Mouse (Mus musculus): ENCODE data around the gene Slc22a12. TPM values are rescaled to one million over a fixed set of nuclear protein-coding genes. Genes with fewer than 3 reads are reported as not detected.

The Slc22a12 gene
- total and polyA plus RNA-seq, 3 experiments: 0.17 to 1.2 (median 0.94) TPM

Other genes with a start within 250 kb of the Slc22a12 start
- gene Cdc42bpg, start 236.6 kb downstream of the Slc22a12 start, total RNA-seq (2012; rRNA removed): 4.1 and 4.2 TPM in 2 replicates
- gene Cdc42bpg, start 236.6 kb downstream of the Slc22a12 start, total RNA-seq (2014; rRNA removed): 0.65 and 0.79 TPM in 2 replicates
- gene Cdc42bpg, start 236.6 kb downstream of the Slc22a12 start, polyA plus RNA-seq (2012; ENCODE audit: insufficient read length, low read depth): 2.3 and 2.6 TPM in 2 replicates
- gene Men1, start 208.1 kb downstream of the Slc22a12 start, total RNA-seq (2012; rRNA removed): 42.9 and 43.0 TPM in 2 replicates
- gene Men1, start 208.1 kb downstream of the Slc22a12 start, total RNA-seq (2014; rRNA removed): 23.5 and 24.9 TPM in 2 replicates
- gene Men1, start 208.1 kb downstream of the Slc22a12 start, polyA plus RNA-seq (2012; ENCODE audit: insufficient read length, low read depth): 50.7 and 67.8 TPM in 2 replicates
- gene Map4k2, start 201.9 kb downstream of the Slc22a12 start, total RNA-seq (2012; rRNA removed): 77.6 and 95.2 TPM in 2 replicates
- gene Map4k2, start 201.9 kb downstream of the Slc22a12 start, total RNA-seq (2014; rRNA removed): 55.5 and 56.7 TPM in 2 replicates
- 119 and 127 TPM in 2 replicates for gene Map4k2, start 201.9 kb downstream of the Slc22a12 start, polyA plus RNA-seq (2012; ENCODE audit: insufficient read length, low read depth)
- 70.4 and 83.2 TPM in 2 replicates for gene Sf1, start 179.3 kb downstream of the Slc22a12 start, total RNA-seq (2012; rRNA removed)
- 54.5 and 64.7 TPM in 2 replicates for gene Sf1, start 179.3 kb downstream of the Slc22a12 start, total RNA-seq (2014; rRNA removed)
- gene Sf1, start 179.3 kb downstream of the Slc22a12 start, polyA plus RNA-seq (2012; ENCODE audit: insufficient read length, low read depth): 229 and 251 TPM in 2 replicates
- 0.47 and 0.63 TPM in 2 replicates for gene Pygm, start 158.6 kb downstream of the Slc22a12 start, total RNA-seq (2012; rRNA removed)
- 0.32 and 0.92 TPM in 2 replicates for gene Pygm, start 158.6 kb downstream of the Slc22a12 start, total RNA-seq (2014; rRNA removed)
- 1.2 and 2.0 TPM in 2 replicates for gene Pygm, start 158.6 kb downstream of the Slc22a12 start, polyA plus RNA-seq (2012; ENCODE audit: insufficient read length, low read depth)
- gene Rasgrp2, start 143.7 kb downstream of the Slc22a12 start, total RNA-seq (2012; rRNA removed): 16.9 and 22.0 TPM in 2 replicates
- gene Rasgrp2, start 143.7 kb downstream of the Slc22a12 start, total RNA-seq (2014; rRNA removed): 7.4 and 9.3 TPM in 2 replicates
- 26.0 and 37.9 TPM in 2 replicates for gene Rasgrp2, start 143.7 kb downstream of the Slc22a12 start, polyA plus RNA-seq (2012; ENCODE audit: insufficient read length, low read depth)
- 0.29 and 0.30 TPM in 2 replicates for gene Nrxn2, start 124.3 kb downstream of the Slc22a12 start, total RNA-seq (2012; rRNA removed)
- gene Nrxn2, start 124.3 kb downstream of the Slc22a12 start, total RNA-seq (2014; rRNA removed): 0.20 and 0.31 TPM in 2 replicates
- gene Nrxn2, start 124.3 kb downstream of the Slc22a12 start, polyA plus RNA-seq (2012; ENCODE audit: insufficient read length, low read depth): 0.71 and 1.1 TPM in 2 replicates